Mouse (Mus musculus) liver (tissue): ENCODE measurements at regions not wholly inside any gene's neighbourhood (a gene's known extent, or its start where the extent isn't known, plus 50 kb on each side); places are given as distances from the start of the nearest gene placed in this dataset.

Source experiments
- DNase-seq: peaks from one replicate; pipeline ENCODE4 v3.0.0-alpha.2; 2020; ENCODE audit warnings: mixed read lengths

DNA sequence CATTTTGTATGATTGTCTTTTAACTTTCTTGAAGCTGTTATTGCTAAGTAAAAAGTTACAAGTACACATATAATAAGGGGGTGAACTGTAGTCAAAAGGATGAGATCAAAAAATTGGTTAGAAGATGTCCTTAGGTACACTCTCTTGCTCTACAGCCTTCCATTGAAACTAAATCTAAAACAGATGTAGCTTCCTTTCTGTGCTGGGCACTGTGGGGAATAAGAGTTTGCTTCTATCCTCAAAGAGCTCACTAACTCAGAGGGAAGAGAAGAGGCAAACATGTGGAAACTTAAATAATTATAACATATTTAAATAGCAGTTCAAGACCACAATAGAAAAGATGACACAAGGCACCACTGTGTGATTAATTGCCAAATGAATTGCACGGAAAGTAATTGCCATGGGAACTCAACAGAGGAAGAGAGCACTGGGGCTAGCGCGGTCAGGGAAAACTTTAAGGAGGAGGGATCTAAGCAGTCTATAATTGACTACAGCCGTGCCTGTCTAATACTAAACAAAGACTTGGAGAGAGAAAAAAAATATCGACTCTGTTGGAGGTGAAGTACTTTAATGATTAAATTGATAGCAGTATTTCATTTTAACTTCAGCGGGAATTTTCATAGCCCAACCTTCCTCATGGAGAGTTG, 57.9 kb upstream of the Ammecr1 start:
- DNase-seq, result no peak

DNA sequence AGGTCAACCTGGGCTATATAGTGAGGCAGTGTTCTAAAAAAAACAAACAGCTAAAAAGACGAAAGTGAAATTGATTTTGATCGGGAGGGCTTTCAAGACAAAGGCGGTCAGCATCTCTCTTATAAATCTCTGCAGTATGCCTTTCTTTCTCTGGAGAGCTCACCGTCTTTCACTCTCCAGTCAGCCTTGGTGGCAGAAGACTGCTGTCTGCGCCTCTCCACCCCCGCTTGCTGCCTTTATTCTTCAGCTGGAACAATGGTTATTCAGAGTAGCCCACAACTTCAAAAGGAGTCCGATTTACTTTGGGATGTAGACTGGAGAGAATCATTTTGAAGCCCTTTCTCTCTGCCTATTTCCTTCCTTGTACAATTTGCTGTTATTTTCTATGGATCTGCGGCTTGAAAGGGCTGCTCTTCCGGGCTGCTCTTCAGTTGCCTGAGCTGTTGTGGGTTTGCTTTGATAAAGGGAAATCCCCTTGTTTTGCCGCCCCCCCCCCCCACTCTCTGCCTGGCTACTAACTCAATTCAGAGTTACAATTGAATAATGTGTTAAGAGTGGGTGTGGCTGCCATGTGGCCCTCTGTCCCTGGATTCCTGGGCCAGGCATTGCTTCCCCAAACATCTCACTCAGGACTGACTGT, 64.0 kb upstream of the Ammecr1 start:
- no peak for DNase-seq

DNA sequence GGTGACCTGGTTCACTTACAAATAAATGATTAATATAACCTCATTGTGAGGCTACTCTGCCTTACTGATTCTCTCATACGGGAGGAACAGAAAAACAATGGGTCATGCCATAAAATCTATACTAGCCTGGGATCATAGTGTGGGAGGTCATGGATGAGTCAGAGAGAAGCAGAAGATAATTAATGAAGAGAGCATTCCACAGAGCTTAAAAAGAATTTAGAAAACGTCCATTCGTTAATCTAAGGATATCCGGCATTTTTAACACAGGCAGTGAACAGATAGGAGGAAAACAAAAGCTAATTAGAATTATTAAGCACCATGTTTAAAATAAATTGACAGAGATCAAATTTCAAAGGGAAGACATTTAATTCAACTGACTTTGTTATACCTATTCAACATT, 59.5 kb upstream of the Rtl9 start:
- DNase-seq, result no peak

DNA sequence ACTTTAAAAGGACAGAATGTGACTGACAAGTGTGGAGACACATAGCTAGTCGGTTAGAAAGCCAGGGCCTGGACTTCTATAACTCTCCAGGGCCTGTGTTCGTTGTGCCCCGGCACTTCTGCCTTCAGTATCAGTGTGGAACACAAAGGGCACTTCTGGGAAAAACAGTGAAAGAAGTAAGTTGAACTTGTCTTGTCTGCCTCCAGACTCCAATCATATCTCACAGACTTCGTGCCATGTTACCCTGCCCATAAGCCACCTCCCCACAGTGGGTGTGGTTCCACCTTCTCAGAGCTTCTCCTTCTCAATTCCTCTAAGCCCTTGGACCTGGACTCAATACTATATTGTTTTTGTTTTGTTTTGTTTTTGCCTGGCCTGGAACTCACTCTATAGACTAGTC, 55.1 kb upstream of the Rtl9 start:
- DNase-seq, result peak; percentile 77

DNA sequence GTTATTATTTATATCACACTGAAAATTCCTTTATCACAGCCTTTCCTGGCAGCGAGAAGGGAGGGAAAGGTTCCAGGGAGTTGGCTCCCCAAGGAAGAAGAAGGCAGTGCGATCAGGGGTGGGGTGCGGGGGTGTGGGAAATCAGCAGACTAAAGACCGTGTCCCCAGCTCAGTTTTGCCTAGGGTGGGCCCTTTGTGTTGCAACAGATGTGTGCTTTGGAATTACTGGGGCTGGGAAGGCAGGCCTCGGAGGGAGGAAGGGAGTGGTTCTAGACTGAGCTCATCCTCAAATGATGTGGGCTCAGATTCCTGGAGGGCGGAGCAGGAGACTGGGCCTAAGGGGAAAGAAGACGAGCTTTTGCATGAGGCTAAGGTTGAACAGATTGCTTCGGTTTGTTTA, 53.1 kb upstream of the Rtl9 start:
- DNase-seq, result peak; percentile 15
